Mouse (Mus musculus) myocyte (in vitro differentiated cells): ENCODE data around the gene Rad51b.

Experiments
- CEBPB ChIP-seq: IDR thresholded peaks from 2 replicates; pipeline ENCODE4 v1.6.1; 2011; ENCODE audit warnings: mild to moderate bottlenecking, moderate library complexity; ENCODE audit not compliant: poor library complexity, insufficient read depth, severe bottlenecking
- E2F4 ChIP-seq: IDR thresholded peaks from one replicate; pipeline ENCODE4 v1.6.1; 2011; ENCODE audit warnings: mild to moderate bottlenecking, control low read depth, moderate library complexity; ENCODE audit not compliant: insufficient read depth
- MAX ChIP-seq: IDR thresholded peaks from one replicate; pipeline ENCODE4 v1.6.1; 2011; ENCODE audit warnings: low read depth, mild to moderate bottlenecking, control low read depth
- MYOD1 ChIP-seq, 3 experiments: IDR thresholded peaks; one replicate each; pipeline ENCODE4 v1.6.1; 2011; ENCODE audit warnings: control low read depth in 2 of 3, low read depth in 2 of 3, mild to moderate bottlenecking in 2 of 3, moderate library complexity in 1 of 3; ENCODE audit not compliant: insufficient read length in 2 of 3, control insufficient read depth in 1 of 3
- MYOG ChIP-seq, 3 experiments: IDR thresholded peaks; one replicate each; pipeline ENCODE4 v1.6.1; 2011; ENCODE audit warnings: control low read depth in 2 of 3, low read depth in 2 of 3, mild to moderate bottlenecking in 2 of 3; ENCODE audit not compliant: insufficient read length in 2 of 3, control insufficient read depth in 1 of 3, insufficient read depth in 1 of 3
- POLR2A ChIP-seq: IDR thresholded peaks from one replicate; pipeline ENCODE4 v1.6.1; 2011; ENCODE audit warnings: low read depth, mild to moderate bottlenecking, control low read depth, moderate library complexity; ENCODE audit not compliant: insufficient read length
- POLR2AphosphoS2 ChIP-seq: IDR thresholded peaks from one replicate; pipeline ENCODE4 v1.6.1; 2011; ENCODE audit warnings: low read depth, control low read depth; ENCODE audit not compliant: insufficient read length
- SRF ChIP-seq: IDR thresholded peaks from one replicate; pipeline ENCODE4 v1.6.1; 2011; ENCODE audit warnings: low read depth; ENCODE audit not compliant: control insufficient read depth, insufficient read length
- TCF12 ChIP-seq: IDR thresholded peaks from one replicate; pipeline ENCODE4 v1.6.1; 2011; ENCODE audit warnings: mild to moderate bottlenecking, control low read depth; ENCODE audit not compliant: poor library complexity, insufficient read depth, severe bottlenecking
- TCF3 ChIP-seq: IDR thresholded peaks from one replicate; pipeline ENCODE4 v1.6.1; 2011; ENCODE audit warnings: low read depth, control low read depth; ENCODE audit not compliant: insufficient read length
- USF1 ChIP-seq: IDR thresholded peaks from one replicate; pipeline ENCODE4 v1.6.1; 2011; ENCODE audit warnings: low read depth, mild to moderate bottlenecking, control low read depth, moderate library complexity

- TF ChIP-seq TCF12 (no peak), E2F4 (no peak), MYOG (IDR thresholded peaks at IDR 0.05; ENCODE audit: control insufficient read depth in 1 of 3, insufficient read depth in 1 of 3, insufficient read length in 2 of 3, low read depth in 2 of 3) (no peak), MAX (no peak), MYOD1 (IDR thresholded peaks at IDR 0.05; ENCODE audit: control insufficient read depth in 1 of 3, insufficient read length in 2 of 3, low read depth in 2 of 3) (no peak), POLR2A (no peak), SRF (no peak), POLR2AphosphoS2 (no peak), USF1 (no peak), CEBPB (no peak), TCF3 (no peak)
Observed at GRCm38 (mm10) chr12:79471868-79472267, 174.8 kb downstream of the Rad51b start.
